Mouse (Mus musculus): ENCODE data around the gene Glce. TPM values are rescaled to one million over a fixed set of nuclear protein-coding genes. Genes with fewer than 3 reads are reported as not detected.

The Glce gene
- polyA plus RNA-seq, 1 experiment from 2014 or later, result 17.5 TPM

Small RNA genes lying within 50 kb of the gene (microRNA-seq; reads per million reads assigned to microRNA genes)
- gene Mir5133, result 2.9 reads per million, percentile 9 among the genes with 10 or more reads in this experiment

Other genes with a start within 250 kb of the Glce start
- gene Rplp1, start 208.1 kb downstream of the Glce start, polyA plus RNA-seq (2015; fragmentation: Nextera tagmentation; extraction: Ambion mirVana), result 860 and 872 TPM in 2 replicates
- 36.8 and 40.1 TPM in 2 replicates for gene Kif23, start 175.9 kb downstream of the Glce start, polyA plus RNA-seq (2015; fragmentation: Nextera tagmentation; extraction: Ambion mirVana)
- 0.39 and 0.75 TPM in 2 replicates for gene Paqr5, start 95.8 kb downstream of the Glce start, polyA plus RNA-seq (2015; fragmentation: Nextera tagmentation; extraction: Ambion mirVana)
- gene Spesp1, start 159.6 kb upstream of the Glce start, polyA plus RNA-seq (2015; fragmentation: Nextera tagmentation; extraction: Ambion mirVana), result 0.05 TPM in 1 of 2 replicates, not detected in the other
- gene Anp32a, start 218.6 kb upstream of the Glce start, polyA plus RNA-seq (2015; fragmentation: Nextera tagmentation; extraction: Ambion mirVana), result 149 and 175 TPM in 2 replicates